Mouse (Mus musculus) testis, adult 2 months (tissue): ENCODE results near the gene Arhgap19.
"Not testable (repeated sequence)": the region's sequence is repeated elsewhere in the genome, so short reads cannot be mapped to it uniquely, and the experiment has no call there.

ENCODE experiments used
- CTCF ChIP-seq: fragments of 200-500 bp; IDR thresholded peaks from 2 replicates; pipeline ENCODE4 v1.5.1; 2012; ENCODE audit warnings: low read depth, mild to moderate bottlenecking, inconsistent platforms, low read length, moderate library complexity; ENCODE audit not compliant: control insufficient read depth, insufficient read depth, insufficient replicate concordance
- POLR2A ChIP-seq: fragments of 200-500 bp; IDR thresholded peaks from 2 replicates; pipeline ENCODE4 v1.6.1; 2012; ENCODE audit warnings: low read depth, mild to moderate bottlenecking, inconsistent platforms, low read length, moderate library complexity; ENCODE audit not compliant: control insufficient read depth

DNA sequence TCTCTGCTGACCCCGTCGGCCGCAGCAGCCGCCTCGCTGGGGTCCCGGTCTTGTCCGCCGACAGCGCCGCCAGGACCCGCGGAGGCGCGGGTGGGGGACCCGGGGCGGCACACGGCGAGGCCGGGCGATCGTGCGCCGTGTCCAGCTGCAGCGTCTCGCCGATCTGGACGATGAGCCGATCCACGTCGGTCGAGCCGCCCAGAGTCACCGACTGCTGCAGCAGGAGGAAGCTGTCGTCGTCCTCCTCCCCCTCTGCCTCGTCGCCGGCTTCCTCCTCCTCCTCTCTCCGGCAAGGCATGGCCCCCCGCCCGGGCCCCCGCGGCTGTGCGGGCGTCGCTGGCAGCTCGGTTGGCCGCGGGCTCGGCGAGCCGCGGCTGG, 45.8 kb upstream of the Arhgap19 start:
- not testable (repeated sequence) for TF ChIP-seq CTCF, POLR2A
